Mouse (Mus musculus): ENCODE measurements at regions not wholly inside any gene's neighbourhood (a gene's known extent, or its start where the extent isn't known, plus 50 kb on each side); places are given as distances from the start of the nearest gene placed in this dataset.

GRCm38 (mm10) chr2:168842261-168842740 is 74.6 kb upstream of the Sall4 start:
- Histone ChIP-seq H3K9me3 (no peaks in the 10 kb centered on the region), H3K4me2 (replicated peaks) (peak overlapping the region; percentile 36), H3K27me3 (peaks cover 16% of the 10 kb centered on the region), H3K9ac (no peak overlapping the region), H3K36me3 (no peaks in the 10 kb centered on the region), H3K27ac (no peak overlapping the region), H3K4me1 (peaks cover 39% of the 10 kb centered on the region), H3K4me3 (no peak overlapping the region)
- no peak for ATAC-seq (ENCODE audit: insufficient number of reproducible peaks, insufficient read depth, low FRiP score, low TSS enrichment)
- WGBS: 5% methylated on average over 15 of the region's 15 CpGs

- Histone ChIP-seq H3K9ac (no peak overlapping the region), H3K36me3 (no peaks in the 10 kb centered on the region), H3K27me3 (peaks cover 16% of the 10 kb centered on the region), H3K4me1 (peaks cover 43% of the 10 kb centered on the region), H3K4me2 (replicated peaks) (peak overlapping the region; percentile 36), H3K4me3 (no peak overlapping the region), H3K9me3 (no peaks in the 10 kb centered on the region), H3K27ac (no peak overlapping the region)
- 2% methylated on average over 11 of the region's 11 CpGs for WGBS
- ATAC-seq (ENCODE audit: insufficient number of reproducible peaks, insufficient read depth, low FRiP score, low TSS enrichment): no peak
Observed at GRCm38 (mm10) chr2:168841713-168842045, 73.9 kb upstream of the Sall4 start.

- Histone ChIP-seq H3K9ac (no peak overlapping the region), H3K27ac (no peak overlapping the region), H3K4me1 (peaks cover 43% of the 10 kb centered on the region), H3K4me2 (replicated peaks) (peak overlapping the region; percentile 36), H3K4me3 (no peak overlapping the region), H3K36me3 (no peaks in the 10 kb centered on the region), H3K27me3 (peaks cover 16% of the 10 kb centered on the region), H3K9me3 (no peaks in the 10 kb centered on the region)
- ATAC-seq (ENCODE audit: insufficient number of reproducible peaks, insufficient read depth, low FRiP score, low TSS enrichment): no peak
- 4% methylated on average over 19 of the region's 19 CpGs for WGBS
Observed at GRCm38 (mm10) chr2:168840853-168841712, 73.3 kb upstream of the Sall4 start.

- Histone ChIP-seq H3K4me3 (peak overlapping the region; percentile 9; the same call in 1 of the 2 replicates), H3K36me3 (no peaks in the 10 kb centered on the region), H3K4me1 (peaks cover 43% of the 10 kb centered on the region), H3K4me2 (replicated peaks) (peak overlapping the region; percentile 40), H3K27me3 (peaks cover 16% of the 10 kb centered on the region), H3K27ac (no peak overlapping the region; the same call in 1 of the 2 replicates), H3K9ac (no peak overlapping the region), H3K9me3 (no peaks in the 10 kb centered on the region)
- 1% methylated on average over 24 of the region's 24 CpGs for WGBS
- peak; percentile 54 for ATAC-seq (ENCODE audit: insufficient number of reproducible peaks, insufficient read depth, low FRiP score, low TSS enrichment)
Observed at GRCm38 (mm10) chr2:168839811-168840655, 72.3 kb upstream of the Sall4 start.

- H3K4me3 ChIP-seq: no peak overlapping the region
- no peak overlapping the region for H3K9ac ChIP-seq
- 5% methylated on average over 6 of the region's 6 CpGs for WGBS
Observed at GRCm38 (mm10) chr2:168839221-168839620, 71.5 kb upstream of the Sall4 start.

GRCm38 (mm10) chr2:168838681-168839080 is 70.9 kb upstream of the Sall4 start:
- Histone ChIP-seq H3K27ac (no peak overlapping the region), H3K36me3 (no peaks in the 10 kb centered on the region), H3K4me1 (peaks cover 43% of the 10 kb centered on the region), H3K27me3 (peaks cover 16% of the 10 kb centered on the region), H3K9ac (no peak overlapping the region), H3K9me3 (no peaks in the 10 kb centered on the region), H3K4me3 (no peak overlapping the region), H3K4me2 (replicated peaks) (peak overlapping the region; percentile 33)
- ATAC-seq (ENCODE audit: insufficient number of reproducible peaks, insufficient read depth, low FRiP score, low TSS enrichment): no peak
- 3% methylated on average over 12 of the region's 12 CpGs for WGBS

More at GRCm38 (mm10) chr2:168839221-168839620, 71.5 kb upstream of the Sall4 start:
- H3K4me1 ChIP-seq: peaks cover 43% of the 10 kb centered on the region
- no peak overlapping the region for H3K27ac ChIP-seq
- H3K4me2 ChIP-seq (replicated peaks): peak overlapping the region; percentile 33; the same call in 1 of the 2 replicates
- peaks cover 16% of the 10 kb centered on the region for H3K27me3 ChIP-seq
- H3K36me3 ChIP-seq: no peaks in the 10 kb centered on the region
- ATAC-seq (ENCODE audit: insufficient number of reproducible peaks, insufficient read depth, low FRiP score, low TSS enrichment): no peak
- no peaks in the 10 kb centered on the region for H3K9me3 ChIP-seq

- 29% methylated on average over 5 of the region's 5 CpGs for WGBS
- Histone ChIP-seq H3K27ac (no peak overlapping the region), H3K36me3 (no peaks in the 10 kb centered on the region), H3K4me1 (peaks cover 43% of the 10 kb centered on the region), H3K27me3 (peaks cover 16% of the 10 kb centered on the region), H3K9me3 (no peaks in the 10 kb centered on the region), H3K9ac (no peak overlapping the region), H3K4me3 (no peak overlapping the region), H3K4me2 (replicated peaks) (no peak overlapping the region)
- no peak for ATAC-seq (ENCODE audit: insufficient number of reproducible peaks, insufficient read depth, low FRiP score, low TSS enrichment)
Observed at GRCm38 (mm10) chr2:168837951-168838570, 70.3 kb upstream of the Sall4 start.

GRCm38 (mm10) chr2:168834771-168835170 is 67.0 kb upstream of the Sall4 start:
- Histone ChIP-seq H3K9ac (no peak overlapping the region), H3K27ac (no peak overlapping the region), H3K27me3 (no peaks in the 10 kb centered on the region), H3K4me3 (no peak overlapping the region), H3K4me2 (replicated peaks) (no peak overlapping the region), H3K9me3 (no peaks in the 10 kb centered on the region), H3K36me3 (no peaks in the 10 kb centered on the region), H3K4me1 (peaks cover 20% of the 10 kb centered on the region)
- WGBS: 93% methylated on average over 3 of the region's 3 CpGs
- ATAC-seq (ENCODE audit: insufficient number of reproducible peaks, insufficient read depth, low FRiP score, low TSS enrichment): no peak

GRCm38 (mm10) chr2:168831740-168832139 is 64.0 kb upstream of the Sall4 start:
- Histone ChIP-seq H3K4me3 (no peak overlapping the region), H3K4me2 (replicated peaks) (no peak overlapping the region), H3K4me1 (no peaks in the 10 kb centered on the region), H3K27me3 (no peaks in the 10 kb centered on the region), H3K9ac (no peak overlapping the region), H3K36me3 (no peaks in the 10 kb centered on the region), H3K9me3 (no peaks in the 10 kb centered on the region), H3K27ac (no peak overlapping the region)
- ATAC-seq (ENCODE audit: insufficient number of reproducible peaks, insufficient read depth, low FRiP score, low TSS enrichment): no peak
- WGBS: 66% methylated on average over 14 of the region's 14 CpGs

- 74% methylated on average over 10 of the region's 10 CpGs for WGBS
- ATAC-seq (ENCODE audit: insufficient number of reproducible peaks, insufficient read depth, low FRiP score, low TSS enrichment): no peak
- Histone ChIP-seq H3K4me2 (replicated peaks) (no peak overlapping the region), H3K4me1 (no peaks in the 10 kb centered on the region), H3K27me3 (no peaks in the 10 kb centered on the region), H3K9ac (no peak overlapping the region), H3K36me3 (no peaks in the 10 kb centered on the region), H3K4me3 (no peak overlapping the region), H3K9me3 (no peaks in the 10 kb centered on the region), H3K27ac (no peak overlapping the region)
Observed at GRCm38 (mm10) chr2:168820648-168821047, 52.9 kb upstream of the Sall4 start.

All from embryonic facial prominence, embryonic 12.5 days (tissue).